Mouse (Mus musculus) heart, adult 2 months (tissue): Measurements from ENCODE around the gene B9d2.

Source experiments
- CTCF ChIP-seq: fragments of 200-600 bp; IDR thresholded peaks from 2 replicates; pipeline ENCODE4 v1.8.1; 2022; ENCODE audit warnings: antibody characterized with exemption, mild to moderate bottlenecking, moderate library complexity
- EP300 ChIP-seq: fragments of 200-500 bp; IDR thresholded peaks from 2 replicates; pipeline ENCODE4 v1.6.1; 2011; ENCODE audit warnings: low read depth, low read length, control low read depth; ENCODE audit not compliant: insufficient read depth
- POLR2A ChIP-seq: fragments of 200-500 bp; IDR thresholded peaks from 2 replicates; pipeline ENCODE4 v1.6.1; 2011; ENCODE audit warnings: mild to moderate bottlenecking, low read depth, low read length, control low read depth; ENCODE audit not compliant: insufficient read depth

DNA sequence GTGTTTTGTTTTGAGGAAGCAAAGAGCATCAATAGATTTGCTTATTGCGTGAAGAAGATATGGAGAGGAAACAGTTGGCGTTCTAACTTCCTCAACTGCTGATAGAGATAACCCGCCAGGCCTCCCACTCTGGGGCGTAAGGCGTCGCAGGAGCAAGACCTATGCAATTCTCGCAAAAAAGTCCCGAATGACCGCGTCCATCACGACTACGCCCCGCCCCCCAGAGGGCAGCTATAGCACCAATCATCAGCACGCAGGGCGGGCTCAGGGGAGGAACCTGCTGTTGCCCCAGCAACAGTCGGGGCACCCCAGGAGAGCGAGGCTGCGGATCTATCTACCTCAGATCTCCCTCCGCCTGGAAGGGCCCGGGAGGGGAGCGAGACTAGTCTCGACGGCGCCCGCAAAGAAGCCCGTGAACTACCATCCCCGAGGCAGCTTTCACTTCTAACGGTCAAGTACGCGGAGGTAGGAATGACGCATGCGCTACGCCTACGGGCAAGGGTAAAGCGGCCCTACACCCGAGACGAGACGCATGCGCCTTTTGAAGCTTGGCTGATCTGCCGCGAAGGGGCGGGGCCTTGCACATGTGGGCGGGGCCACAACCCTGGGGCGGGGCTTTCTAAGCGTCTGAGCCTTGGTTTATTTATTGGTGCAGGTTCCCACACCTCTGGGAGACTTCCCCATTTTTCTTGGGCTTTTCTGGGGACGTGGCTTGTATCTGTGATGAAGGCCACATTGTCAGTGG is at the start of gene B9d2:
- TF ChIP-seq CTCF = no peak
- TF ChIP-seq POLR2A = peak; percentile 71
- 0 out of 2 replicates have a peak, but pooled peaks have one; percentile 49 for TF ChIP-seq EP300
